Mouse (Mus musculus): ENCODE measurements around the gene Smpd2. TPM values are rescaled to one million over a fixed set of nuclear protein-coding genes. Genes with fewer than 3 reads are reported as not detected.

The Smpd2 gene
- total RNA-seq, 1 experiment from 2014 or later: 15.0 TPM

DNA sequence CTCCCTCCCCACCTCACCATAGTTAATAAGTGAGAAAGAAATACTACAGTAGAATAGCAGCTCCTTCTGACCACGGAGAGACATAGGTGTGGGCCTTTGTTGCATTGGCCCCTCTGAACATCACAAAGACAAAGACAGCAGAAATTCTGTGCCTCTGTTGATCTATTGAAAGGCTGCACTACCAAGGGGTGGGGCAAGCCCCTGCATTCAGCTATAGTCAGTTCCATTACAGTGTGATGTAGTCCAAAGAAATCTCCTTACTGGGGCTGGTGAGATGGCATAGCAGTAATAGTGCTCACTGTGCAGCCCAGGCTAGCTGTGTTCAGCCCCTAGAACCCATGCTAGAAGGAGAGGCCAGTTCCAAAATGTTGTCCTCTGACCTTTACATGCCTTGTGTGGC, 14.8 kb upstream of the Smpd2 start:
- ATAC-seq (replicated peaks in 1 of 2; ENCODE audit: insufficient read depth in 1 of 2, low FRiP score in 2 of 2, low TSS enrichment in 1 of 2, low read depth in 1 of 2, poor library complexity in 2 of 2, severe bottlenecking in 2 of 2): no peak

- ATAC-seq (replicated peaks in 1 of 2; ENCODE audit: insufficient read depth in 1 of 2, low FRiP score in 2 of 2, low TSS enrichment in 1 of 2, low read depth in 1 of 2, poor library complexity in 2 of 2, severe bottlenecking in 2 of 2): no peak
Measured at GRCm38 (mm10) chr10:41500941-41501340, 10.8 kb upstream of the Smpd2 start.

DNA sequence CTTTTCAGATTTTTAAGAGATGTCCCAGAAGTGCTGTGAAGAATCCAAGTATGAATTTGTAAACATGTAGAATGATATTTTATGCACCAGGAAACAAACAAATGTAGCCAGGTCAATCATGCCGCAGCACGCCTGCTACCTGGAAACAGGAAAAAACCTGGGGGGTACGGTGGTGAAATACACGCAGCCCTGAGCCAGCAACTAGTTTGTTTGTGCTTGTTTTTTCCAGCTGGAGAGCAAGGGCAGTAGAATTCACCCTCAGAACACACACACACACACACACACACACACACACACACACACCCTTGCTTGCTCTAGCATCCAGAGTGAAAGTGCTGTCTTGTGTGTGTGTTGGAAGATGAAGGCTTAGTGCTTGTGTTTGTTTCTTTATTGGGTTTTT, 942 bp upstream of the Smpd2 start:
- no peak for ATAC-seq (replicated peaks in 1 of 2; ENCODE audit: insufficient read depth in 1 of 2, low FRiP score in 2 of 2, low TSS enrichment in 1 of 2, low read depth in 1 of 2, poor library complexity in 2 of 2, severe bottlenecking in 2 of 2)

DNA sequence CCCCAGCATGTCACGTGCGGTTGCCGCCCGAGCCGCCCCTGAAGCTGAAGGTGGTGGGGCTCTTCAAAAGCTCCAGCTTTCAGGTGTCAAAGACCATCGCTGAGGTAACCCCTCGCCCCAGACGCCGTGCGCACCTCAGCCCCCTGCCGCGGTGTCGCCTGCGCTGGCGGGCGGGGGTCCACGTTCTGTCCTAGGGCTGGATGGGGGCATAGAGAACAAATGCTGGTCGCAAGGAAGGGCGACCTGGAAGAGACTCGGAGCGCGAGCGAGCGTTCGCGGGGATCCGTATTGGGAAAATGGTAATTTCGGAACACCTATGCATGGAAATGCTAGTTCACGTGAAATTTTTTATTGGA, 327 bp upstream of the Smpd2 start:
- ATAC-seq (replicated peaks in 1 of 2; ENCODE audit: insufficient read depth in 1 of 2, low FRiP score in 2 of 2, low TSS enrichment in 1 of 2, low read depth in 1 of 2, poor library complexity in 2 of 2, severe bottlenecking in 2 of 2): no peak

GRCm38 (mm10) chr10:41489294-41489693, 875 bp downstream of the Smpd2 start:
- no peak for ATAC-seq (replicated peaks in 1 of 2; ENCODE audit: insufficient read depth in 1 of 2, low FRiP score in 2 of 2, low TSS enrichment in 1 of 2, low read depth in 1 of 2, poor library complexity in 2 of 2, severe bottlenecking in 2 of 2)

GRCm38 (mm10) chr10:41488877-41489276, 1.3 kb downstream of the Smpd2 start:
- ATAC-seq (replicated peaks in 1 of 2; ENCODE audit: insufficient read depth in 1 of 2, low FRiP score in 2 of 2, low TSS enrichment in 1 of 2, low read depth in 1 of 2, poor library complexity in 2 of 2, severe bottlenecking in 2 of 2): peak in 1 of 2 experiments; percentile 18; a peak in 1 of 4 replicates

DNA sequence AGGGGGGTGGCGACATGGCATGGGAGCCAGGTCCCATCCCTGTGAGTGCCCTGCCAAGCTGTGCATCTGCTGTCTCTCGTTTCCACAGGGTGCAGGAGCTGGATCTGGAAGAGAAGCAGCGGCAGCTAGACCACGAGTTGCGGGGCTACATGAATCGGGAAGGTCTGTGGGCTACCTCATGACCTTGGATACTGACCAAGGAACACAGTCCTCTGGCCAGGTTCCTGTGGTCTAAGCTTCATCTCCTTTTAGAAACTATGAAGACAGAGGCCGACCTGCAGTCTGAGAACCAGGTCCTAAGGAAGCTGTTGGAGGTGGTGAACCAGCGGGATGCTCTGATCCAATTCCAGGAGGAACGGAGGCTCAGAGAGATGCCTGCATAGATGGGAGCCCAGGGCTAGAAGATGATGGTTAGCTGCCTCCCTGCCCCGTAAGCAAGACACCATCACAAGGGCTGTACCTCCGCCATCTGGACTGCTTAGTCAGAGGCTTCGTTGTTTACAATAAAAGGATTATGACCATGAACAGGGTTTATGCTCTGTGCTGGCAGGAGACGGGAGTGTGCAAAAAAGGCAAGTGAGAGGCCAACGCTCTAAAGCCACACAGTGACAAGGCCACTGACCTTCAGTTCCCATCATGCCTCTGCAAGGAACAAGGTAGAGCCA, 3.5 kb downstream of the Smpd2 start:
- ATAC-seq (replicated peaks in 1 of 2; ENCODE audit: insufficient read depth in 1 of 2, low FRiP score in 2 of 2, low TSS enrichment in 1 of 2, low read depth in 1 of 2, poor library complexity in 2 of 2, severe bottlenecking in 2 of 2): no peak

GRCm38 (mm10) chr10:41485778-41486177, 4.4 kb downstream of the Smpd2 start:
- no peak for ATAC-seq (replicated peaks in 1 of 2; ENCODE audit: insufficient read depth in 1 of 2, low FRiP score in 2 of 2, low TSS enrichment in 1 of 2, low read depth in 1 of 2, poor library complexity in 2 of 2, severe bottlenecking in 2 of 2)

DNA sequence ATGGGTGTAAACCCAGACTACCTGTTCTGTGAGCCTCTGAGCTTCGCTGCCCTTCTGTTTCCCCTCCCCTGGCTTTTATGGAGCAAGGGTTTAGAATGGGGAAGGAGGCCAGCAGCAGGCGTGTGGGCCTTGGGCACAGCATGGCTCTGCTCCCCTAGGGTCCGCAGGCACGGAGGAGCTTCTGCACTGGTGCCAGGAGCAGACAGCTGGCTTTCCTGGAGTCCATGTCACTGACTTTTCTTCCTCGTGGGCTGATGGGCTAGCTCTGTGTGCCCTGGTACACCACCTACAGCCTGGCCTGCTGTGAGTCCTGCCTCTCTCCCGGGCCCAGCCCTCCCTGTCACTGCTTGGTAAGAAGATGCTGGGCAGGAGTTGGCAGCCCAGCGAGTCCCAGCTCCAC, 7.7 kb downstream of the Smpd2 start:
- no peak for ATAC-seq (replicated peaks in 1 of 2; ENCODE audit: insufficient read depth in 1 of 2, low FRiP score in 2 of 2, low TSS enrichment in 1 of 2, low read depth in 1 of 2, poor library complexity in 2 of 2, severe bottlenecking in 2 of 2)

GRCm38 (mm10) chr10:41480938-41481880, 9.0 kb downstream of the Smpd2 start:
- ATAC-seq (replicated peaks in 1 of 2; ENCODE audit: insufficient read depth in 1 of 2, low FRiP score in 2 of 2, low TSS enrichment in 1 of 2, low read depth in 1 of 2, poor library complexity in 2 of 2, severe bottlenecking in 2 of 2): no peak

GRCm38 (mm10) chr10:41479961-41480360, 10.2 kb downstream of the Smpd2 start:
- ATAC-seq (replicated peaks in 1 of 2; ENCODE audit: insufficient read depth in 1 of 2, low FRiP score in 2 of 2, low TSS enrichment in 1 of 2, low read depth in 1 of 2, poor library complexity in 2 of 2, severe bottlenecking in 2 of 2): no peak

GRCm38 (mm10) chr10:41477278-41478181, 12.6 kb downstream of the Smpd2 start:
- peak; percentile 47 to 51 for ATAC-seq (replicated peaks in 1 of 2; ENCODE audit: insufficient read depth in 1 of 2, low FRiP score in 2 of 2, low TSS enrichment in 1 of 2, low read depth in 1 of 2, poor library complexity in 2 of 2, severe bottlenecking in 2 of 2)

DNA sequence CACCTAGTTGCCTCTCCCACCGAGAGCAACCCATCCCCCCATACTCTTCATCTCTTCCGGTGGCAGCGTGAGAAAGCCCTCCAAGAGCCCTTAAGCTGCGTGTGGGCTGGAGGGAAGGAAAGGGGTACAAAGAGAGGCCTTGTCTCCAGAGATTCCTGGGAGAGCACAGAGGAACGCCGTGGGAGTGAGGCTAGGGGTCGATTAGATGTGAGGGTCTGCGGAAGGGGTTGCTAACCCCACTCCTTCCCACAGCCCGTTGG, 13.2 kb downstream of the Smpd2 start:
- no peak for ATAC-seq (replicated peaks in 1 of 2; ENCODE audit: insufficient read depth in 1 of 2, low FRiP score in 2 of 2, low TSS enrichment in 1 of 2, low read depth in 1 of 2, poor library complexity in 2 of 2, severe bottlenecking in 2 of 2)

GRCm38 (mm10) chr10:41476171-41477017, 13.8 kb downstream of the Smpd2 start, which contains the start of gene Mical1:
Gene Mical1, plus strand, starts transcription at chr10:41476314.
- ATAC-seq (replicated peaks in 1 of 2; ENCODE audit: insufficient read depth in 1 of 2, low FRiP score in 2 of 2, low TSS enrichment in 1 of 2, low read depth in 1 of 2, poor library complexity in 2 of 2, severe bottlenecking in 2 of 2): peak; percentile 30 to 36; a peak in 3 of 4 replicates

- no peak for ATAC-seq (replicated peaks in 1 of 2; ENCODE audit: insufficient read depth in 1 of 2, low FRiP score in 2 of 2, low TSS enrichment in 1 of 2, low read depth in 1 of 2, poor library complexity in 2 of 2, severe bottlenecking in 2 of 2)
Measured at GRCm38 (mm10) chr10:41474981-41475391, 15.2 kb downstream of the Smpd2 start.

GRCm38 (mm10) chr10:41473782-41474468, 16.2 kb downstream of the Smpd2 start:
- ATAC-seq (replicated peaks in 1 of 2; ENCODE audit: insufficient read depth in 1 of 2, low FRiP score in 2 of 2, low TSS enrichment in 1 of 2, low read depth in 1 of 2, poor library complexity in 2 of 2, severe bottlenecking in 2 of 2): peak; percentile 70 to 77

All from hematopoietic stem cell, adult 5-6 weeks (primary cell).